Mouse (Mus musculus) thymus, postnatal 4 days (tissue): Measurements from ENCODE around the gene Fchsd2.
"Not testable (repeated sequence)": the region's sequence is repeated elsewhere in the genome, so short reads cannot be mapped to it uniquely, and the experiment has no call there.

Experiments used
- DNase-seq: peaks from one replicate; pipeline ENCODE4 v3.0.0; 2021

Fchsd2 gene

GRCm38 (mm10) chr7:101123579-101124347, 31.1 kb downstream of the Fchsd2 start:
- no peak for DNase-seq

- no peak for DNase-seq
Observed at GRCm38 (mm10) chr7:101127737-101128136, 35.1 kb downstream of the Fchsd2 start.

GRCm38 (mm10) chr7:101128536-101128935, 35.9 kb downstream of the Fchsd2 start:
- no peak for DNase-seq

GRCm38 (mm10) chr7:101130646-101131045, 38.0 kb downstream of the Fchsd2 start:
- DNase-seq = no peak

- DNase-seq = no peak
Observed at GRCm38 (mm10) chr7:101131281-101131680, 38.6 kb downstream of the Fchsd2 start.

- no peak for DNase-seq
Observed at GRCm38 (mm10) chr7:101133591-101133990, 40.9 kb downstream of the Fchsd2 start.

- no peak for DNase-seq
Observed at GRCm38 (mm10) chr7:101134117-101134516, 41.5 kb downstream of the Fchsd2 start.

GRCm38 (mm10) chr7:101138819-101139218, 46.2 kb downstream of the Fchsd2 start:
- no peak for DNase-seq

GRCm38 (mm10) chr7:101142907-101143306, 50.2 kb downstream of the Fchsd2 start:
- DNase-seq = no peak

GRCm38 (mm10) chr7:101144222-101144621, 51.6 kb downstream of the Fchsd2 start:
- DNase-seq = no peak

- DNase-seq = no peak
Observed at GRCm38 (mm10) chr7:101149039-101149438, 56.4 kb downstream of the Fchsd2 start.

GRCm38 (mm10) chr7:101154883-101155282, 62.2 kb downstream of the Fchsd2 start:
- not testable (repeated sequence) for DNase-seq

- no peak for DNase-seq
Observed at GRCm38 (mm10) chr7:101155284-101155683, 62.6 kb downstream of the Fchsd2 start.

GRCm38 (mm10) chr7:101160266-101160665, 67.6 kb downstream of the Fchsd2 start:
- DNase-seq = no peak

GRCm38 (mm10) chr7:101162781-101163180, 70.1 kb downstream of the Fchsd2 start:
- no peak for DNase-seq

- DNase-seq = no peak
Observed at GRCm38 (mm10) chr7:101163878-101164277, 71.2 kb downstream of the Fchsd2 start.

- no peak for DNase-seq
Observed at GRCm38 (mm10) chr7:101166568-101166967, 73.9 kb downstream of the Fchsd2 start.

GRCm38 (mm10) chr7:101170482-101170881, 77.8 kb downstream of the Fchsd2 start:
- DNase-seq = no peak

- no peak for DNase-seq
Observed at GRCm38 (mm10) chr7:101171002-101171401, 78.3 kb downstream of the Fchsd2 start.

- DNase-seq = no peak
Observed at GRCm38 (mm10) chr7:101173331-101173730, 80.7 kb downstream of the Fchsd2 start.

GRCm38 (mm10) chr7:101178751-101179150, 86.1 kb downstream of the Fchsd2 start:
- DNase-seq = no peak

- no peak for DNase-seq
Observed at GRCm38 (mm10) chr7:101191326-101191969, 98.8 kb downstream of the Fchsd2 start.

GRCm38 (mm10) chr7:101210826-101211225, 118.2 kb downstream of the Fchsd2 start:
- no peak for DNase-seq

GRCm38 (mm10) chr7:101213515-101214263, 121.0 kb downstream of the Fchsd2 start:
- DNase-seq = no peak
